Mouse (Mus musculus) WW6 (cell line): ENCODE measurements at regions not wholly inside any gene's neighbourhood (a gene's known extent, or its start where the extent isn't known, plus 50 kb on each side); places are given as distances from the start of the nearest gene placed in this dataset.

Experiments
- DNase-seq: peaks from one replicate; pipeline ENCODE4 v3.0.0-alpha.2; 2013; ENCODE audit warnings: low read depth, low spot score

DNA sequence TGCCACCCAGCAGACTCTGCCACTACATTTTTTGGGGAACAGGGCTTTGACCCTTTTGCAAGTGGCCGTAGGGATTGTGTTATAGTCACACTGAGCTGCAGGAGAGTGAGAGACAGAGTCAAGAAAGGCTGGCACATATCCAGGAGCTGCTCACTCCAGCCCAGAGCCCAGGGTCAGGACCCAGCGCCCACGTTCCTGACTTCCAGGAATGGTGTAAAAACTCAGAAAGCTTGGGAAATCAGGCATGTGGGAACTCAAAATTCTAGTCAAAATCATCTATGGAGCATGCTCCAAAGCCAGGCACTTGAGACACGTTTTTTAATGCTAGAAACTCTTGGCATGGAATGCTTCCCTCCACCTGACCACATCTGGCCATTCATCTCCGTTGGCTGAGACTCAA lies 146.7 kb upstream of the Runx1 start:
- no peak for DNase-seq

DNA sequence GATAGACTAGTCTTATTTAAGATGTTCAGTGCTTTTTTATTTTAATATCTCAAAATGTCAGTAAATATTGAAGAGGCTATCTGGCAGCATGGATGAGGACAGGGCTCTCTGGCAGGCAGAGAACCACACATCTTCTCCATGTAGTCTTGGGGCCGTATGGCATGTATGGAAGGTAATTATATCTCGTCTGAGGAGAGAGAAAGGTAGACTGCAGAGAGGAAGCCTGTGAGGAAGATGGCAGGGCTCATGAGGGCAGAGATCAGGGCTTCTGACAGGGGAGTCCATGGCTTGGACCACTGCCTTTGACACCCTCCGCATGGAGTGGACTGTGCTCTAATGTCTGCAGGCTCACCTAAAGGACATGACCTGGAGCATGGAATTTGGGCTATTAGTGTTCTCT lies 146.0 kb upstream of the Runx1 start:
- no peak for DNase-seq

DNA sequence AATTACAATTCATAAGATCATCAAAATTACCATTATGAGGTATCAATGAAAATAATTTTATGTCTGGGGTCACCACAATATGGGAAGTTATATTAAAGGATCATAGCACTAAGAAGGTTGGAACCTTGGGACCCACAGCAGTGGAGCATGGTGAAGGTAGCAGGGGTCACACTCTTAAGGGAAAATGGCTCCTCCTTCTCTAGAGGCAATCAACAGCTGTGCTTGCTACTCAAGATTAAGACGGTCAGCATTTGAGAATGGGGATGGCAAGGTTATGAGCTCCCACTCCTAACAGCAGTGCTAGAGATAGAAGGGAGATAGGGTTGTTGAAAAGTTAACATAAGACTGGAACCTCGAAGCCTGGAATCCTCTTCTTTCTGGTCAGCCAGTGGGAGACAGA lies 144.6 kb upstream of the Runx1 start:
- DNase-seq, result no peak

DNA sequence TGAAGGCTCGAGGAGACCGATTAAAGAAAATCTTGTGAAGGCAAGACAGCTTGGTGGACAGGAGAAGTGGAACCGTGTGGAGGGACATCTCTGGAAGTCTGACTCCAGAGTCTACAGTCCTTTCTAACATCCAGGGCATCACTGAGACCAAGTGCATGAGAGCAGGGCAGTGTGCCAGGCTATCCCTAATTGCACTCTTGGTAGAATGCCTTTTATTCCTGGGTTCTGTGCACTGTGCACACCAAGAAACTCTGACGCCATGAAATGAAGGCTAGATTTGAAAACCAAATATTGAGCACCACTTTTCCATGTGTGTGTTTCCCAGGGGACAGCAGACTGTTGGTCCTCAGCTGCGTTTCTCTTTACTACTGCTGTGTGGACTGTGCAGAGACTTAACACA lies 143.1 kb upstream of the Runx1 start:
- no peak for DNase-seq

DNA sequence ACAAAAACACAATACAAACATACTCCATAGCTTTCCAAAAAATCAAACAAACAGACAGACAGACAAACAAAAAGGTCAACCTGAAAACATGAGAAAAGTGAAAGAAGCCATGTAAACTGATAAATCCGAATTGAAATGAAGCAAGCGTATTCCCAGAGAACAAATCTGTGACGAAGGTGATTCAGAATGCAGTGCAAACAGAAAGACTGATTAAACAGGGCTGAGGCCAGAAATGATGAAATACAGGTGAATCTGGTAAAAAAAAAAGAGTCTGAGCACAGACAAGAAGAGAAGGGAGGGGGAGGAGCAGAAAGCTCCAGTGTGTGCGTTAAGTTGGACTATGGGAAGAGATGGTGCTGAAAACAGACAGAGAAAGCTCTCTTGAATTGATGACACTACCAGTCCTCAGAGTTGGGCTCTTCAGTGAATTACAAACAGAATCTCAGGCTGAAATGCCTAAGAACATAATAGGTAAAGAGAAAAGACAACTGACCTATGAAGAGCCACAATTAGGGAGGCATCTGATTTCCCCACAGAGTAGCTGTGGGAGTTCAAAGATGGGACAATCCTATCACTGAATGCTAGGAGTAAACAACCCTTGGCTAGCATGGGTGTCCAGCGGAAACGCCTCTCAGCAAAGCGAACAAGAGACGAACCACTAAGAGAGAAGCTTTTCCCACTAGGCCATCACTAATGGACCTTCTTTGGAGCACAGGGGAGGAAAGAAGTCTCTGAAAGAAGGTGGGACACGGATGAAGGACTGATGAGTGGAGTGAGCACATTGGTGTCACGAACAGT lies 140.3 kb upstream of the Runx1 start:
- no peak for DNase-seq

DNA sequence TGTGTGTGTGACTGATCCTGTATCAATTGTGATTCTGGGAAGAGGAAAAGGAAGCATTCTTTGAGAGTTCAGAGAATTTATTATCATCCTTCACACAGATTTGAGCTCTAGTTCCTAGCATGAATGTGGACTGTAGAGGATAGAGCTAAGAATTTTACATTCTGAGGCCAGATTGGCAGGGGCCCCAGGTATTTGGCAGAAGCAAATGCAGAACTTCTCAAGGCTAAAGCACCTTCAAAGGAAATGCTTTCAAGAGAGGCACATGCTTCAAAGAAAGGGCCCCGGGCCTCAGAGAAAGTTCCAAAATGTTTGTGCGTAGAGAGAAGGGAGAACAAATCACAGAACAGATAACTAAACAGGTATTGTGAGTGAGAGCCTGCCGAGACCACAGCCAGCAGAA lies 139.7 kb upstream of the Runx1 start:
- no peak for DNase-seq

DNA sequence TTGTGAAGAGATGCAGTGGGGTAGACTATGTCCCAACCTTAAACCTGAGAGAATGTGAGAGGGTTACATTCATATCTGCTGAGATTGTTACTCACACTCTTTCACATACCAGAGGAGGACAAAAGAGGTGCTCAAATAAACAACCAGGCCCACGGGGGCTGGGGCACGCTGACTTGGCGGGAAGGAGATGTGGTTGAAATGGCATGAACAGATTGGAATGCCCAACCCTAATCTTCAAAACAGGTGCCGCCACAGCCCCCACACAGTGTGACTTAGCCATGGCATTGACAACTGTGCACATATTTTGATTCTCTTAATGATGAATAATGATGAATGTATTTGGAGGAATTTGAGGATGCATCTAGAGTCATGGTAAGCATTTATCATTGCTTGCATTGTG lies 137.6 kb upstream of the Runx1 start:
- no peak for DNase-seq

DNA sequence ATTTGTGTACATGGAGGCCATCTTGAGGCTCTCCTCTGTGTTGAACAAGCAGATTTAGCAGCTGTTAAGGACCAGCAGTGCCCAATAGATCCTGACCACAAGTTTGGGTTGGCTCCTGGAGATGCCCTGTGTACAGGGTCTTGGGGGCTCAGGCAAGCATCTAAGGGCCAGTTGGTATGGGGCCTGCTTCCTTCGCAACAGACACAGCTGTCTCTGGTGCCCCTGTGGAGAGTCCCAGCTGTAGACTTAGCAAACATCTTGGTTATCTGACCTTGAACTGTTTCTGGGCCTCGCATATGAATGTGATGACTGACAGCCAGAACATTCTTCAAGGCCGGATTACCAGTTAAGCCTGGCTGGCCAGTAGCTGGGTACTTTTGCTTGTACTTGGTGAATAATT lies 135.4 kb upstream of the Runx1 start:
- no peak for DNase-seq

DNA sequence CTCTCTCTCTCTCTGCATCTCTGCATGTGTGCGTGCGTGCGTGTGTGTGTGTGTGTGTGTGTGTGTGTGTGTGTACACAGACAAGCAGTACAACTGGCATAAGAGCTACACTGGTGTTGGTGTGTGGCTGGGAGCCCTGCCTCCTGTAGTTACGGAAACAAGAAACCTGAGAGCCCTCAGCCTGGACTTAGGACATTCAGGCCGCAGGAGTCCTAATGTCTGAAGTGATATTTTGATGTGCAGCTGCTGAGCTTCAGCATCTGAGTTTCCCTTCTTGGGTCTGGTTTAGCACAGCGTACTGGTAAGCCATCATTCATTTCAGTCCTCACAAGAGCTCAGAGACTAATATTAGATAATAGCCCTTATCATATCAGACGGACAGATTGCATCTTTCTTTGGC lies 134.8 kb upstream of the Runx1 start:
- no peak for DNase-seq

DNA sequence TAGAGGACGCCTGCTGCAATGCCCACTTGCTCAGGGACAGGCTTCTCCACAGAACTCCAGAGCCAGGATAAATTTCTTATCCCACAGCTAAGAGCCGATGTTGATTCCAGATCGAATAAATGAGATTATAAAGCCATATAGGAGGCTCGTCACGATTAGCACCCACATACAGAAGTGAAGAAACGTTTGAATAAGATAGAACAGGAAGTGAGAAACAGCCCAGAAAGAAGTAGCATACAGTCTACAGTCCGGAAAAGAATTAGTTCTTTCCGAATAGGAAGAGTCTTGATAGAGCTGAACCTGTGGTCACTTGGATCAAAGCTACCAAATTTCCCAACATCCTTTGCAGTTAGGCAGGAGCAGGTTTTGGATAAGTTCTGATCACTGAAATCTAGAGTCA lies 133.0 kb upstream of the Runx1 start:
- no peak for DNase-seq

DNA sequence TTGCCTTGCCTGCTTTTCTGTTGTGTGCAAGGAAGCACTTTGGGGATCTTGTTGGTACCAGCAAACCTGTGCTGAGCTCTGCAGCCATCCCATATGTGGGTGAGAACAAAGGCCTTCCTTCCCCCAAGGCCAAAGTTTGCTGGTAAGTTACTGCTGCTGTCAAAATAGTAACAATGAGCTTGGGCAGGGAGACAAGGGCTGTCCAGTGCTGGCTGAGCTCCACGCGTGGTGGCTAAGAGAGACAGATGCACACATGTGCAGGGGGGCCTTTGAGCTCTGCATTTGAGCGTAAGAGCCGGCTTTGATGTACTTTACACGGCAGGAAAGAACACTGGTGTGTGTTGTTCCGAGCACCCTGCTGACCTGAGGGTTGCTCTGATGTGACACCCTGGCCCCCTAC lies 132.2 kb upstream of the Runx1 start:
- DNase-seq, result no peak

DNA sequence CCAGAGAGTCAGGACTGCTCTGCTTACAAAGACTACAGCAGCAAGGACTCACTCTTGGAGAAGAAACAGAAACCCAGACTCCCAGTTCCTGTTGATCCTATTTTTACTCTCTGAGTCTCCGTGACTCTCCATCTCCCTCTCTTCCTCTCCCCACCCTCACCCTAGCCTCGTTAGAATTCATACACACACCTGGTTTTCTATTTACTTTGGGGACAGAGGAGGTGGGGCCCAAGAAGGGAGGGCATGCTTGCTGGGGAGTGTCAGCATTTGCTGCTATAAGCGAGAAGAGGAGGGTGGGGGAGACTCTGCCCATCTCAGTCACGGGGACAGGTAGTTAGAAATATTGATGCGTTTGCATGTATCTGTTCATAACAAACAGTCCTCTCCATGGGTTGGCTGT lies 129.6 kb upstream of the Runx1 start:
- no peak for DNase-seq

DNA sequence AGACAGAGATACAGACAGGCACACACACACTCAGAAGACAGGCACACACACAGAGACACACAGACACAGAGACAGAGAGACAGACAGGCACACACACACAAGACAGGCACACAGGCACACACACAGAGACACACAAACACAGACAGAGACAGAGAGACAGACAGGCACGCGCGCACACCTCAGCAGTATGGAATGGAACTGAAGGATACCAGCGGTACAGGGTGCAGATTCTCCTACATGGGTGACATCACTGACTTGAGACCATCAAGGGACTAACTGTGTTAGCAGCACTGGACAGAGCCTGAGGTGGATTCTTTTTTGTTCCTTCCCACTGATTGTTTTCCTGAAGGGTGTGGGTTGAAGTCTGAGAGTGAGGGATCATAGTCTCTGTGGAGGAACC lies 129.1 kb upstream of the Runx1 start:
- no peak for DNase-seq

DNA sequence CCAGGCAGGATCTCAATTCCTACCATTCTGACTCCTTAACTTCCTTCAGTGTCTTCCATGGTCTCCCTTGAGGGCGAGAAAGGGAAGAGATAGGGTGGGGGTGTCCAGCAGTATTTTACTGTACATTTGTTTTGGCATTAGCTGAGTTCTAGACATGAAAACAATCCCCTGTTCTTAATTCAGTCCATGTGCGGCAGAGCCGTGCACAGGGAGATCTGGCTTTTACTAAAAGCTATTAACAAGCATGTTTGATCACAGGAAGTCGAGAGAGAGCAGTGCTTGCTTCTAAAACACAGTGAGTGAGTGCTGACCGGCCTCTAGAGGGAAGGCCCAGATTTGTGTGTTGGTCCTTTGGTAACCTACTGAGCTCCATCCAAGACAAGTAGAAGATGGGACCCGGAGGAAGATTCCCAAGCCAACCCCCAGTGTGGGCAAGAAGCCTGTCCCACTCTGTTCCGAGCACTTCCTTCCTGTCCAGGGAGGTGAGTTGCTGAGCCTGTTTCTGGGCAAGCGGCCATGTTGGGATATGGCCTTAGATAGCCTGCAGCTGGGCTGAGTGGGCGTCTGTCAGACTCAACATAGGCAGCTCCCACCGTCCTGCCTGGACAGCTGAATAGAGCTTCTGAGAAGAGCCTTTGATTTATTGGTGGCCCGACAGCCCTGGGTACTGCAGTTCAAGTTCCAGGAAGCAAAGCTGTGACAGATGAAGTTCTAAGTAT lies 128.1 kb upstream of the Runx1 start:
- no peak for DNase-seq

DNA sequence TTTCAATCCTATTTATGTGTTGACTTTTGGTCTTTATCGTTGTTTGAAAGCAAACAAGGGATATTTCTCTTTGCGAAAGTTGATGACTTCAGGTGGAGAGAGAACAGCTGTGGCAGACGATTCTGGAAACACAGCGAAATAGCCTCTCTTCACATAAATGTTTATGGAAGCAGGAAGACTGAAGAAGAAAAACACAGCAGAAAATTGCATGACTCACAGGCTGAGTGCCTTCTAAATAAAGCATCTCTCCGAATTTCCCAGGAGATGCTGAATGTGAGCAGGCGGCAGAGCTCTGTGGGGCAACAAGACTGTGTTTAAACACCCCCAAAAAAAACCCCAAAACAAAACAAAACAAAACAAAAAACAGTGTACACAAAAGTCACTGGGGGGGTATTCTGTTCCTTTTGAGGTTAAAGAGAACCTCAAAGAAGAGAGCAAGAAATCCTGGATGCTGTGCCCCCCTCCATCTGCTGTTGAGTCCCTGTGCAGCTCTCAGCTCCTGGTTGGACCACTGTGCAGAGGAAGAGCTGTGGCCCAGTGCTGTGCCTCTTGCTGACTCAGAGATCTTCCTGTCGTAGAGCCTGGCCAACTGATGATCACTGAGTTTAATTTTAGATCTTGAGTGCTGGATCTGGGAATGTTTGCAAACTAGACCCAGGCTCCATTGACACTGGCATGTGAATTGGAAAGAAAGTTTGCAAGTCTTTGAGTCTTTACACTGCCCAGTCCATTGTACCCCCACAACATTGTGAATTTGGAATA lies 126.6 kb upstream of the Runx1 start:
- DNase-seq, result no peak

DNA sequence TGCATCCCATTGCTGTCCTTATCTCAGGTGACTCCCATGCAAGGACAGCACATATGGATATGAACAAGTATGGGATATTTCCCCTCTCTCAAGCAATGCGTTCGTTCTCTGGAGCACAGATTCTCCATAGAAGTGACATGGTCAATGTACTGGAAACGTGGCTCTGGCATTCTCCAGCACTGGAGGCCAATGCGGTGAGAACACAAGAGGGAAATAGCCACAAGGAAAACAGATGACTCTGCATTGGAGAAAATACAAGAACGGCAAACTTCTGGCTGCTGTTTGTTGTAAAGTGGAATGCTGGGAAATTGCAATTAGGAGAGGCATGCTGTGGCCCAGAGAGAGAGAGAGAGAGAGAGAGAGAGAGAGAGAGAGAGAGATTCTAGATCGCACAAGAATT lies 125.6 kb upstream of the Runx1 start:
- no peak for DNase-seq

DNA sequence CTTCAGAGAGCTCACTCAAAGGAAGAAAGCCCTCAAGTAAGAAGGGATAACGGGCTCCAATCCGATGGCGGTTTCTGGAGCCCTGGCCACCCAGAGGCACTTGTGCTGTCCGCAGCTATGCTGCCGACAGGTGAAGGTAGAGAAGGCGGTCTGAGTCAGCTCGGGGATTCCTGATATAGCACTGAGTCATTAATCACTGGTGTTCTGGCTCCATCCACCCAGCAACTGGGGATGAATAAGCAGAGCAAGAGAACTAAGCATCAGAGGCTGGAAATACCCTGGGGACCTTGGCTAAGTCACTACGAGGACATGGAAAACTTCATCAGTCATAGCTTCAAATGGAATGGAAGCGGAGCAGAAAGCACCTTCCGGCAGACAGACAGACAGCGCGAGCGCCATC lies 122.5 kb upstream of the Runx1 start:
- no peak for DNase-seq

DNA sequence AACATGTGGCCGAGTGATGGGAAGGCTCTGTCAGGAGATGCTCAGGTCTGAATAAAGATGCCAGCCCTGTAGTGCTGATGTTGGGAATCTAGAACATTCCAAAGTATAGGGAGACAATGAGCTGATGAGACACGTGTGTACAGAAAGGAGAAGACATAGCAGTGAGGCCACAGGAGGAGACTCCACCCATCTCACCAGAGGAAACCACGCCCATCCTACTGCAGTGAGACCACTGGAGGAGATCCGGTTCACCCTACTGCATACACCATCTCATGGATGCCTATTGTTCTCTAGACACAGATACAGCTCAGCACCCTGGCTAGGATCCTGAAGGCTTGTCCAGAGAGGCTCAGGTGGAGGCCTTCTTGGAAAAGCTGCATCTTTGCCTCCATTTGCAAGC lies 120.6 kb upstream of the Runx1 start:
- no peak for DNase-seq

DNA sequence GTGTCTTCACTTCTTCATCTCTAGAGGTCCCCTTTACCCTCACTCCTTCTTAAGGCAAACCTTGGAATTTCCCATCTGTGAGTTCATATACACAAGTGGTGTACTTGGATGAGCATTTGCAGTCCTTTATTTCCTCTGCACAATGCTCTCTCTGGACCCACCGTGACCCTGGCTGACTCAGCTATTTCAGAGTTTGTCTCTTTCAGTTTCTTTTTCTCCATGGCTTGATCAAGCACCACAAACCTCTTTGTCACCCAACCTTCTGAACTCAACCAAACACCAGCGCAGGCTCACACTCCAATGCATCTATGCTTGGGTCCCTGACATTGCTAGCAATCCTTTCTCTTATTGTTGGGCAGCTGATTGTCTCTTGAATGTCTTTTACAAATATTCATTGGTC lies 118.0 kb upstream of the Runx1 start:
- no peak for DNase-seq

DNA sequence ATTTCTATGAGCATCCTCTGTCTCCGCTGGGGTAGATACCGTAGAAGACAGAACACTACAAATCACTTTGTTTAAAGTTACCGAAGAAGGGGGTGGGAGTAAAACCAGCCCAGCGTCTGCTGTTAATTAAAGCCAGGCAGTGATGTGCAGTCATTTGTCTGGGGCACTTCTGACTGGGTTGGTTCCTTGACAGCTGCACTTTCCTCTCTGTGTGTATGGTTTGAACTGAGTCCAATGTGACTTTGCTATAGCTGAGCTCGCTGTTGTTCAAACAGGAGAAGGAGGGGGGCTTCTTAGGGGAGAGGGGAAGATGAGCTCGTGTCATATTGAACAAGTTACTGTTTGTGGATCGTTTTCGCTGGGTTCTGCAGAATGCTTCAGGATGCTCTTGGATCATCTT lies 113.7 kb upstream of the Runx1 start:
- DNase-seq, result no peak

DNA sequence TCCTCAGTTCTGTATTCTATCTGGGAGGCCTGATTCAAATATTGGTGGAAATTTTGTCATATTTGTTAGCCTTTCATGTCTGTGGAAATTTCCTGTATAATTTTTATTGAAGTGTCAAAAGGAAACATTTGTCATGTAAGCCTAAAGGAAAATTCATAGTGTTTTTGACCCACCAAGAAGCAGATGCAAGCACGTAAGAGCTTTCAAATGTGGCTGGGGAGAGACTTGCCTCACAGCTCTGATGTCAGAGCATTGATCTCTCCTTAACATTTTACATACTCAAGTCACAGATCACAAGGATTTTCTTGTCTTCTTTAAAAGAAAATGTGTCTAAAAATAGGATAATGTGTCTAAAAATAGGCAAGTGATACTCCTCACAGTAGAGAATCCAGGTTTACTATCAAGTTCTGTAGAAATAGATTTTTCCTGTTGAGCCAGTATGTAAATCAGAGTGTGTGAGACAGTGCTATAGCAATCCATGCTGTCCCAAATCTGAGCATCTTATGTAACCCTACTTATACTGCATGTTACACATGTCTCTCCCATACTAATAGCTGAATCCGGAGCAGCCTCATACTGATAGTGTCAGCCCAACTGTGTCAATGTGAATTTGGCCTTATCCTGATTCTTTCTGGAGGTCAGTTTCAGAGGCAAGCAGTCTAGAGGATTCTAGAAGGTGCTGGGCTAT lies 110.0 kb upstream of the Runx1 start:
- no peak for DNase-seq

DNA sequence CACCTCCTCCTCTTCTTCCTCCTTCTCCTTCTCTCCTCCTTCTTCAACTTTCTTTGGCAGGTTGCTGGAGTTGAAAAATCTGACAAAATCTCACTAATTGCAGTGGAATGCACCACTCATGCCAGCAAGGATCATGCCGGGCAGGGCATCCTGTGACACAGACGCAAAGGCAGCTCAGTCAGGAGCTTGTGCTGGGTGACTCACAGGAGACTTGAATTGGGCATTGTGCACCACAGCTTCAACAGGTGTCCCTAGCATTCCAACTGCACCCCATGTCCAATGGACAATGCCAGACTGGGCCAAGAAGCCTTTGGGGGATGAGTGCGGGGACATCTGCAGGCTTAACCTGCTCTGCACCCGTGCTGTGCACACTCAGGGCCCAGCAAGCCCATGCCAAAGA lies 104.2 kb upstream of the Runx1 start:
- no peak for DNase-seq
